Mouse (Mus musculus): ENCODE data around the gene Gns. TPM values are rescaled to one million over a fixed set of nuclear protein-coding genes. Genes with fewer than 3 reads are reported as not detected.

Gns gene
- polyA plus RNA-seq, 1 experiment from 2014 or later, result 25.7 TPM

- ATAC-seq (ENCODE audit: low FRiP score, low TSS enrichment) (no peak), DNase-seq (ENCODE audit: low spot score) (no peak)
- no peaks in the 10 kb centered on the region for H3K27me3 ChIP-seq (ENCODE audit: control insufficient read depth, insufficient read depth, low read length)
- TF ChIP-seq EP300 (optimal IDR thresholded peaks at IDR 0.05) (no peak), CTCF (IDR thresholded peaks at IDR 0.05; ENCODE audit: low read depth) (no peak)
- WGBS, result 74% methylated on average over 9 of the region's 9 CpGs
- no peaks in the 10 kb centered on the region for H3K36me3 ChIP-seq (ENCODE audit: control insufficient read depth, insufficient read depth, low read length)
- H3K9ac ChIP-seq (ENCODE audit: low read length), result no peak overlapping the region
- H3K9me3 ChIP-seq (ENCODE audit: control insufficient read depth, low read length), result no peaks in the 10 kb centered on the region
- H3K27ac ChIP-seq (replicated peaks), result no peak overlapping the region
- H3K4me2 ChIP-seq (replicated peaks; ENCODE audit: low read depth), result no peak overlapping the region
- H3K4me3 ChIP-seq (ENCODE audit: low read depth, low read length), result no peak overlapping the region
- H3K4me1 ChIP-seq (replicated peaks; ENCODE audit: control insufficient read depth, insufficient read depth), result peaks cover 3% of the 10 kb centered on the region; the same call in 1 of the 2 replicates
Measured at GRCm38 (mm10) chr10:121367780-121368179, 2.9 kb downstream of the Gns start.

- H3K27ac ChIP-seq (replicated peaks), result peak overlapping the region; percentile 24; the same call in 1 of the 2 replicates
- no peaks in the 10 kb centered on the region for H3K27me3 ChIP-seq (ENCODE audit: control insufficient read depth, insufficient read depth, low read length)
- no peak overlapping the region for H3K4me3 ChIP-seq (ENCODE audit: low read depth, low read length)
- no peaks in the 10 kb centered on the region for H3K9me3 ChIP-seq (ENCODE audit: control insufficient read depth, low read length)
- no peak overlapping the region for H3K9ac ChIP-seq (ENCODE audit: low read length)
- no peaks in the 10 kb centered on the region; the same call in 1 of the 2 replicates for H3K36me3 ChIP-seq (ENCODE audit: control insufficient read depth, insufficient read depth, low read length)
- H3K4me1 ChIP-seq (replicated peaks; ENCODE audit: control insufficient read depth, insufficient read depth), result peaks cover 3% of the 10 kb centered on the region; the same call in 1 of the 2 replicates
- no peak for ATAC-seq (ENCODE audit: low FRiP score, low TSS enrichment)
- DNase-seq (ENCODE audit: low spot score), result peak; percentile 44
- WGBS, result 77% methylated on average over 18 of the region's 18 CpGs
- H3K4me2 ChIP-seq (replicated peaks; ENCODE audit: low read depth), result no peak overlapping the region
- TF ChIP-seq EP300 (optimal IDR thresholded peaks at IDR 0.05) (no peak), CTCF (IDR thresholded peaks at IDR 0.05; ENCODE audit: low read depth) (no peak)
Measured at GRCm38 (mm10) chr10:121368783-121369465, 4.0 kb downstream of the Gns start.

GRCm38 (mm10) chr10:121370777-121371176, 5.9 kb downstream of the Gns start:
- Histone ChIP-seq H3K9me3 (ENCODE audit: control insufficient read depth, low read length) (no peaks in the 10 kb centered on the region), H3K27me3 (ENCODE audit: control insufficient read depth, insufficient read depth, low read length) (no peaks in the 10 kb centered on the region), H3K4me3 (ENCODE audit: low read depth, low read length) (no peak overlapping the region), H3K4me1 (replicated peaks; ENCODE audit: control insufficient read depth, insufficient read depth) (no peaks in the 10 kb centered on the region), H3K9ac (ENCODE audit: low read length) (no peak overlapping the region), H3K4me2 (replicated peaks; ENCODE audit: low read depth) (no peak overlapping the region), H3K27ac (replicated peaks) (no peak overlapping the region), H3K36me3 (ENCODE audit: control insufficient read depth, insufficient read depth, low read length) (peaks cover 2% of the 10 kb centered on the region; the same call in 1 of the 2 replicates)
- 87% methylated on average over 6 of the region's 6 CpGs for WGBS
- TF ChIP-seq EP300 (optimal IDR thresholded peaks at IDR 0.05) (no peak), CTCF (IDR thresholded peaks at IDR 0.05; ENCODE audit: low read depth) (peak; percentile 62)
- DNase-seq (ENCODE audit: low spot score) (no peak), ATAC-seq (ENCODE audit: low FRiP score, low TSS enrichment) (peak; percentile 10; the same call in 1 of the 2 replicates)

- DNase-seq (ENCODE audit: low spot score) (peak; percentile 61), ATAC-seq (ENCODE audit: low FRiP score, low TSS enrichment) (0 out of 2 replicates have a peak, but pooled peaks have one; percentile 10)
- Histone ChIP-seq H3K36me3 (ENCODE audit: control insufficient read depth, insufficient read depth, low read length) (peaks cover 15% of the 10 kb centered on the region), H3K9ac (ENCODE audit: low read length) (no peak overlapping the region), H3K27me3 (ENCODE audit: control insufficient read depth, insufficient read depth, low read length) (no peaks in the 10 kb centered on the region), H3K4me1 (replicated peaks; ENCODE audit: control insufficient read depth, insufficient read depth) (no peaks in the 10 kb centered on the region), H3K27ac (replicated peaks) (no peak overlapping the region), H3K4me3 (ENCODE audit: low read depth, low read length) (no peak overlapping the region), H3K9me3 (ENCODE audit: control insufficient read depth, low read length) (no peaks in the 10 kb centered on the region), H3K4me2 (replicated peaks; ENCODE audit: low read depth) (no peak overlapping the region)
- 73% methylated on average over 12 of the region's 12 CpGs for WGBS
- TF ChIP-seq EP300 (optimal IDR thresholded peaks at IDR 0.05) (no peak), CTCF (IDR thresholded peaks at IDR 0.05; ENCODE audit: low read depth) (no peak)
Measured at GRCm38 (mm10) chr10:121374013-121374412, 9.1 kb downstream of the Gns start.

- H3K4me3 ChIP-seq (ENCODE audit: low read depth, low read length), result no peak overlapping the region
- no peak overlapping the region for H3K27ac ChIP-seq (replicated peaks)
Measured at GRCm38 (mm10) chr10:121374693-121375620, 10.1 kb downstream of the Gns start.

More at GRCm38 (mm10) chr10:121374693-121375620, 10.1 kb downstream of the Gns start:
- H3K4me2 ChIP-seq (replicated peaks; ENCODE audit: low read depth), result no peak overlapping the region
- no peak for ATAC-seq (ENCODE audit: low FRiP score, low TSS enrichment)
- DNase-seq (ENCODE audit: low spot score), result no peak
- no peak overlapping the region for H3K9ac ChIP-seq (ENCODE audit: low read length)
- peaks cover 16% of the 10 kb centered on the region for H3K36me3 ChIP-seq (ENCODE audit: control insufficient read depth, insufficient read depth, low read length)
- TF ChIP-seq EP300 (optimal IDR thresholded peaks at IDR 0.05) (no peak), CTCF (IDR thresholded peaks at IDR 0.05; ENCODE audit: low read depth) (no peak)
- 78% methylated on average over 17 of the region's 17 CpGs for WGBS
- no peaks in the 10 kb centered on the region for H3K9me3 ChIP-seq (ENCODE audit: control insufficient read depth, low read length)
- no peaks in the 10 kb centered on the region for H3K27me3 ChIP-seq (ENCODE audit: control insufficient read depth, insufficient read depth, low read length)
- no peaks in the 10 kb centered on the region for H3K4me1 ChIP-seq (replicated peaks; ENCODE audit: control insufficient read depth, insufficient read depth)
